Mouse (Mus musculus): Measurements from ENCODE around the gene Rasip1. TPM values are rescaled to one million over a fixed set of nuclear protein-coding genes. Genes with fewer than 3 reads are reported as not detected.
"Not testable (repeated sequence)": the region's sequence is repeated elsewhere in the genome, so short reads cannot be mapped to it uniquely, and the experiment has no call there.

Rasip1 gene
- polyA plus RNA-seq, 1 experiment from 2014 or later = 7.7 TPM

DNA sequence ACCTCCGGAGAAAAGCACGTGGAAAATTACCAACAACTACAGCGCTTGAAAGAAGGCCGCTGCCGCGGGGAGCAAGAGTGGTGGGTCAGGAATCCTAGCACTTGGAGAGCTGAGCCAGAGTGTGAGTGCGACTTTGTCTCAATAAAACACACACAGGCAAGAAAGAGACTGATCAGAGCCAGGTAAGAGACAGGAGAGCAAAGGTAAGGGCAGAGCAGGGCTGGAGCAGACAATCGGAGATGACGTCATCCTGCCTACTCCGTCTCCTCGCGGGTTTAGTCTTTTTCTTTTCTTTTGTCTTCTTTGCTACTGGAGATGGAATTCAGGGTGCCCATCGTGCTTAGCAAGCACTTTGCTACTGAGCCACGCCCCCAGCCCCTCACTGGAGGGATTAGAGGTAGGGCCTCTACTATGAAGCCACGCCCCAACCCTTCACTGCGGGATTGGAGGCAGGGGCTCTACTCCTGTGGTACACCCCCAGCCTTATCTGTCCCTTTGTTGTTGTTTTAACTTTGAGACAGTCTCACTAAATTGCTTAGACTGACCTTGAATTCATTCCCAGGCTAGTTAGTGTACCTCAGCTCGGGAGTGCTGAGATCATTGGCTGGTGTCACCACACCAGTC lies 27.2 kb downstream of the Rasip1 start:
- Histone ChIP-seq H3K9ac (0 out of 2 replicates have a peak overlapping the region, but pooled peaks have one; percentile 8), H3K36me3 (no peaks in the 10 kb centered on the region), H3K4me1 (peaks cover 12% of the 10 kb centered on the region; the same call in 1 of the 2 replicates), H3K9me3 (no peaks in the 10 kb centered on the region), H3K4me3 (peak overlapping the region; percentile 11; the same call in 1 of the 2 replicates), H3K4me2 (replicated peaks) (peak overlapping the region; percentile 38), H3K27ac (no peak overlapping the region), H3K27me3 (no peaks in the 10 kb centered on the region)
- 35% methylated on average over 17 of the region's 17 CpGs for WGBS
- no peak; the same call in 1 of the 2 replicates for ATAC-seq (ENCODE audit: low FRiP score, low read depth)

DNA sequence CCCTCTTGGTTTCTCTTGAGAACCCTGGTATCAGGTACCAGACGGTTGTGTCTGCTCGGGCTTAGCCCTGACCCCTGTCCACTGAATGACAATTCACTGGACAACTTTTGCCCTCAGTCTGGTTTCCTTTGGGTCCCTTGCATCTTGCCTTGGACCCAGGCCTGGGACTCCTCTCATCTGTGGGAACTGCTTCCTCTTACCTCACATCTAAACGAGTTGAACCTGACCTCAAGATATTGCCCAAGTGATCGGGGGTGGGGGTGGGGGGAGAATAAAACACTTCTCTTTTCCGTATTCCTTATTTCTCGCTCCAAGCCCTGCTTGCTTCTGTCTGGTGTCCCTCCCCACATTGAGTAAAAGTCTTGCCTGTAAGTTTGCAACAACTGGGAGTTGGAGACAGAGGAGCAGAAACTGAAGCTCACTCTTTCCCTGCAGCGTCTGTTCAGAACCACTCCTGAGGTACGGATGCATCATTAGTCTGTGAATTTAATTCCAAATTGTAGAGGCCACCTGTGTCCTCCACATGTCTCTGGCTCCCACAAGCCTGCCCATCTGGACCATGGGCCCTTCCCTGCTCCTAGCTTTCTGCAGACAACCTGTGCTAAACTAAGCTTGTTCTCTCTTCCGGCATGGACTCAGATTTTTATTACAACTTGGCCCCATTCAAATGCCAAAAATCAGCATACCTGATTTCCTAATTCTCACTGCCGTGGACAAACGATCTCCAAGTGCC lies 33.6 kb downstream of the Rasip1 start:
- Histone ChIP-seq H3K9ac (no peak overlapping the region), H3K4me1 (peaks cover 10% of the 10 kb centered on the region; the same call in 1 of the 2 replicates), H3K4me3 (no peak overlapping the region), H3K27ac (no peak overlapping the region), H3K9me3 (no peaks in the 10 kb centered on the region), H3K27me3 (no peaks in the 10 kb centered on the region), H3K36me3 (no peaks in the 10 kb centered on the region), H3K4me2 (replicated peaks) (no peak overlapping the region)
- WGBS = 78% methylated on average over 11 of the region's 11 CpGs
- ATAC-seq (ENCODE audit: low FRiP score, low read depth) = no peak

DNA sequence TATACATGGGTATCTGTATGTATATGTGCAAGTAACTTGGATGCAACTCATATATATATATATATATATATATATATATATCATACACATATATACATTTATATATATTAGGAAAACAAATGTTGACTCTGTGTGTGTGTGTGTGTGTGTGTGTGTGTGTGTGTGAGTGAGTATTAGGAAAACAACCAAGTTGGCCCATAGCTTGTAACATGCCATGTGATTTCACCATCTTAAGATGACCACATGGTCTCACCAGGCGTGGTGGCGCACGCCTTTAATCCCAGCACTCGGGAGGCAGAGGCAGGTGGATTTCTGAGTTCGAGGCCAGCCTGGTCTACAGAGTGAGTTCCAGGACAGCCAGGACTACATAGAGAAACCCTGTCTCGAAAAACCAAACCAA lies 34.4 kb downstream of the Rasip1 start:
- ATAC-seq (ENCODE audit: low FRiP score, low read depth); H3K36me3 ChIP-seq; H3K27ac ChIP-seq; H3K4me3 ChIP-seq; H3K4me2 ChIP-seq (replicated peaks); H3K9me3 ChIP-seq; H3K4me1 ChIP-seq; H3K27me3 ChIP-seq; H3K9ac ChIP-seq: not testable (repeated sequence)
- 87% methylated on average over 6 of the region's 6 CpGs for WGBS

DNA sequence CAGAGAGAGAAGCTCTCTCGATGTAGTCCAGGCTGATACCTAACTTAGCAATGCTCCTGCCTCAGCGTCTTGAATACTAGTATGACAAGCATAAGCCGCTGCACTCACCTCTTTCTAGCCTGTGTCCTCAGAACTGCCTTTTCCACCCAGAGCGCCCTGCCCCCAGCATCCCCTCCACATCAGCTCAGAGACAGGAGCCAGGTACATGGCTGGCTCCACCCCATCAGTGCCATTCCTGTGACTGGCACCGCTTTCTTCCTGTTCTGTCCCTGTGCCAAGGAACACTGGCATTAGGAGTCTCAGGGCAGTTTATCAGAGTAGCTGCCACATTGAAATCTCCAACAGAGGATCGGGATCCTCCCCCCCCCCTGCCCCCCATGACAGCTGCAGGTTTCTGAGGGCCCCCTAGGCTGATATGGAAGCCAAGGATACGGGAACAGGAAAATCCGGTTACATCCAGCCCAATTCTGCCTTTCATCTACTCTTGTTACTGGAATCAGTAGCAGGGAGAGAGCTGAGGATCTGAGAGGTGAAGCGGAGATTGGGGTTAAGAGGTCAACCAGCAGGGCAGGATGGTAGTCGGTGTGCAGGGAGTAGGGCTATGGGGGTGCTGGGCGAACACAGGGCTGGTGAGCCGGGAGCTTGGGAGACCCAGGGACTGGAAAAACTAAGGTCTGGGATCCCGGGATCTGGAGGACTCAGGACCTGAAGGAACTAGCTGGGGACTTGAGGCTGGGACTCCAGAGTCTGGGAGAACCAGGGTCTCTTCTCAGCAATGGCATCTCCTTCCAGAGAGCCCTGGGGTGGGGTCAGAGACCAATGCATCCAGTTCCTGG lies 38.2 kb downstream of the Rasip1 start:
- no peak for ATAC-seq (ENCODE audit: low FRiP score, low read depth)
- H3K4me2 ChIP-seq (replicated peaks) = no peak overlapping the region

DNA sequence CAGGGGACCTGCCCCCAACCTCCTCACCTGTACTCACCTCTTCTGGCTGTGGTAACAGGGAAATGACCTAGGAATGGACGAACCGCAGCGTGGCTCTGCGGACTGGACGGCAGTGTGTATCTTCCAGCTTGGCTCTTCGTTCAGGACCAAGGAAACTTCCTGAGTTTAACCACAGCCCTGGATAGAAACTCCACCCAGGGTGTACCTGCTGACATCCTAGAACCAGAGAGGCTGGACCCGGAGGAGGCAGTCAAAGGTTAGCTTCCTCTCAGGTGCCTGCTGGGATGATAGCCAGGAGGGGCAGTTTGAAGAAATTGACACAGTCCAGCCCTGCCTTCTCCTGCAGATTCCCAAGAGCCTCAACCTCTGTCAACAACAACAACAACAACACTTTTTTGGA lies 38.9 kb downstream of the Rasip1 start, which contains the start of gene Fut2:
TSS of gene Fut2 (minus strand) at position 234 of the 400 bp plus-strand sequence.
- H3K4me1 ChIP-seq = 0 out of 2 replicates have a peak, but pooled peaks cover 5% of the 10 kb centered on the region
- 82% methylated on average over 7 of the region's 7 CpGs for WGBS
- H3K27ac ChIP-seq = no peak within 1 kb of the TSS
- H3K36me3 ChIP-seq = no peaks in the 10 kb centered on the region
- no peak within 1 kb of the TSS for H3K4me3 ChIP-seq
- H3K9me3 ChIP-seq = peaks cover 5% of the 10 kb centered on the region; the same call in 1 of the 2 replicates
- no peak for ATAC-seq (ENCODE audit: low FRiP score, low read depth)
- H3K27me3 ChIP-seq = 0 out of 2 replicates have a peak, but pooled peaks cover 2% of the 10 kb centered on the region
- no peak within 1 kb of the TSS for H3K9ac ChIP-seq
- H3K4me2 ChIP-seq (replicated peaks) = no peak within 1 kb of the TSS

More for the DNA sequence above, 38.2 kb downstream of the Rasip1 start:
- no peak overlapping the region for H3K9ac ChIP-seq
- H3K36me3 ChIP-seq = no peaks in the 10 kb centered on the region
- H3K9me3 ChIP-seq = peaks cover 5% of the 10 kb centered on the region; the same call in 1 of the 2 replicates
- H3K4me3 ChIP-seq = no peak overlapping the region
- 0 out of 2 replicates have a peak, but pooled peaks cover 2% of the 10 kb centered on the region for H3K27me3 ChIP-seq
- WGBS = 45% methylated on average over 13 of the region's 13 CpGs
- no peak overlapping the region for H3K27ac ChIP-seq
- H3K4me1 ChIP-seq = 0 out of 2 replicates have a peak, but pooled peaks cover 5% of the 10 kb centered on the region

DNA sequence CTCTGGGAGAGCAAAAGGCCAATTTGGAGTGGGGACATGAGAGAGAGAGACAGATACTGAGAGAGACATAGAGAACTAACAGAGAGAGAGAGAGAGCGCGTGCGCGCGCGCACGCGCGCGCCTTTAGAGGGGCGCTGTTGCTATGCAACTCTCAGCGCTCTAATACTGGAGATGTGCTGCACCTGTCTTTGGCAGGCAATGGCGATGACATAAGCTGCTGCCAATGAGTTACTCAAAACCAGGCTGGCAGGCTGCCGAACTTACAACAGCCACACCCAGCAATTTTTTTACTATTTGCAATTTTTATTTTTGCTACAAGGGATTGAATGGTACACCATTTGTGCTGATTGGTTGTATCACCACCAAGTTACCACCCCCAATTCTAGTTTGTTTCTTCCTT lies 40.5 kb downstream of the Rasip1 start:
- no peak overlapping the region for H3K4me2 ChIP-seq (replicated peaks)
- 74% methylated on average over 14 of the region's 14 CpGs for WGBS
- no peaks in the 10 kb centered on the region for H3K36me3 ChIP-seq
- no peak overlapping the region for H3K9ac ChIP-seq
- H3K9me3 ChIP-seq = peaks cover 5% of the 10 kb centered on the region; the same call in 1 of the 2 replicates
- no peak overlapping the region for H3K27ac ChIP-seq
- 0 out of 2 replicates have a peak, but pooled peaks cover 2% of the 10 kb centered on the region for H3K27me3 ChIP-seq
- 0 out of 2 replicates have a peak, but pooled peaks cover 5% of the 10 kb centered on the region for H3K4me1 ChIP-seq
- H3K4me3 ChIP-seq = no peak overlapping the region
- no peak for ATAC-seq (ENCODE audit: low FRiP score, low read depth)

DNA sequence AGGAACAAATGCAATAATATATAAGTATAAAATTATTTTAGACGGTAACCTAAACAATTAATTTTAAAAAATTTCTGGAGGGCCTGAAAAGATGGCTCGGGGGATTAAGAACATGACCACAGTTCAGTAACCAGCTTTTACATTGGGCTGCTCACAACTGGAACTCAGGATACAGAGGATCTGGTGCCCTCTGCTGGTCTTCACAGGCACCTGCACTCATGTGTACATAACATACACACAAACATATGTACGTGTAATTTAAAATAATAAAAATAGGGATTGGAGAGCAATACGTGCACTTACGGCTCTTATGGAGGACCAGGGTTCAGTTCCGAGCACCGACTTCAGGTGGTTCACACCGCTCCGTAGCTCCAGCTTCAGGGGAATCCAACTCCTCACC lies 41.6 kb downstream of the Rasip1 start:
- Histone ChIP-seq H3K27me3 (0 out of 2 replicates have a peak, but pooled peaks cover 2% of the 10 kb centered on the region), H3K9ac (no peak overlapping the region), H3K27ac (no peak overlapping the region), H3K4me2 (replicated peaks) (no peak overlapping the region), H3K9me3 (peaks cover 5% of the 10 kb centered on the region; the same call in 1 of the 2 replicates), H3K4me1 (0 out of 2 replicates have a peak, but pooled peaks cover 5% of the 10 kb centered on the region), H3K4me3 (no peak overlapping the region), H3K36me3 (no peaks in the 10 kb centered on the region)
- ATAC-seq (ENCODE audit: low FRiP score, low read depth) = no peak
- 94% methylated on average over 9 of the region's 9 CpGs for WGBS

DNA sequence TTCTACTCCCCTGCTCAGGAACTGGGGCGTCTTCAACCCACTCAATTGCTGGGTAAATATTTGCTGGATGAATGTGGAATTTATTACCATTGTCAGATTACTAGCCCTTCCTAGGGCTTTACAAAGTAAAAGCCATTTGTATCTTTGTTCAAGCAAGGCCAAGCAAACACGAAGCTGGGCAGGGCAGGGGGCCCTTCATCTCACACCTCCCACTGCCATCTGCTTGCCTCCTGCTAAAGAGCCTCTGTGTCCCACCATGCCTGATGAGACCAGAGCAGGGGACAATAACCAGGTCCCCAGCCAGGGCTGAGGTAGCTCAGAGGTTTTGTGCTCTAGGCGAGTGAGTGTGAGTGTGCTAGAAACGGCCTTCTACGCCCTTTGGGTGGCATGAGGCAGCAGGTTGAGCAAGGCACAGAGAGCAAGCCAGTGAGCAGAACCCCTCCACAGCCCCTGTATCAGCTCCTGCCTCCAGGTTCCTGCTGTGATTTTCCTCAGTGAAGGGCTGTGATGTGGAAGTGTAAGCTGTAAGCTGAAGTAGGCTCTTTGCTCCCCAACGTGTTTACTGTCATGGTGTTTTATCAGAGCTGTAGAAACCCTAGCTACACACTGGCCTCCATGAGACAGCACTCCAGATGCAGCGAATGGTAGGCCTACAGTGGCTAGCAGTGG lies 50.5 kb downstream of the Rasip1 start:
- Histone ChIP-seq H3K4me2 (replicated peaks) (no peak overlapping the region), H3K27me3 (no peaks in the 10 kb centered on the region), H3K27ac (no peak overlapping the region), H3K4me3 (no peak overlapping the region), H3K36me3 (no peaks in the 10 kb centered on the region), H3K9ac (no peak overlapping the region), H3K9me3 (no peaks in the 10 kb centered on the region), H3K4me1 (peaks cover 6% of the 10 kb centered on the region; the same call in 1 of the 2 replicates)
- 68% methylated on average over 7 of the region's 7 CpGs for WGBS
- no peak for ATAC-seq (ENCODE audit: low FRiP score, low read depth)

DNA sequence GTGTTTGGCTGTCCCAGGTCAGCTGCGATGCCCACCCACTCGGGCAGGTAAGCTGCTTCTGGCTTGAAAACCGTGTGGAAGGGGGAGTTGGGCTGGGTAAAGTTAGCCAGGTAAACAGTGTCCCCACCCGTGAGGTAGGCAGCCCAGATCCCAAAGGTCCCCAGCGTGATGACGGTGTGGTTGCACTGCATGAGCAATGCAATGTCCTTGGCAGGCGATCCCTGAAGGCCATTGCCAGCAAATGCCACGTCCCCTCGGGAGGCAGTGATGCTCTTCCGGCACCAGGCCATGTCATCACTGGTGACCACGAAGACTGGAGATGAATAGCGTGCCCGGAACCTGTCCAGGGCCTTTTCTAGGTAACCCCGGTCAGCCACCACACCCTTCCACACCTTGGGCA lies 51.2 kb downstream of the Rasip1 start:
- Histone ChIP-seq H3K4me2 (replicated peaks) (no peak overlapping the region), H3K9ac (no peak overlapping the region), H3K27me3 (no peaks in the 10 kb centered on the region), H3K9me3 (no peaks in the 10 kb centered on the region), H3K36me3 (no peaks in the 10 kb centered on the region), H3K4me3 (no peak overlapping the region), H3K27ac (no peak overlapping the region), H3K4me1 (peaks cover 10% of the 10 kb centered on the region; the same call in 1 of the 2 replicates)
- ATAC-seq (ENCODE audit: low FRiP score, low read depth) = no peak
- WGBS = 91% methylated on average over 14 of the region's 14 CpGs

DNA sequence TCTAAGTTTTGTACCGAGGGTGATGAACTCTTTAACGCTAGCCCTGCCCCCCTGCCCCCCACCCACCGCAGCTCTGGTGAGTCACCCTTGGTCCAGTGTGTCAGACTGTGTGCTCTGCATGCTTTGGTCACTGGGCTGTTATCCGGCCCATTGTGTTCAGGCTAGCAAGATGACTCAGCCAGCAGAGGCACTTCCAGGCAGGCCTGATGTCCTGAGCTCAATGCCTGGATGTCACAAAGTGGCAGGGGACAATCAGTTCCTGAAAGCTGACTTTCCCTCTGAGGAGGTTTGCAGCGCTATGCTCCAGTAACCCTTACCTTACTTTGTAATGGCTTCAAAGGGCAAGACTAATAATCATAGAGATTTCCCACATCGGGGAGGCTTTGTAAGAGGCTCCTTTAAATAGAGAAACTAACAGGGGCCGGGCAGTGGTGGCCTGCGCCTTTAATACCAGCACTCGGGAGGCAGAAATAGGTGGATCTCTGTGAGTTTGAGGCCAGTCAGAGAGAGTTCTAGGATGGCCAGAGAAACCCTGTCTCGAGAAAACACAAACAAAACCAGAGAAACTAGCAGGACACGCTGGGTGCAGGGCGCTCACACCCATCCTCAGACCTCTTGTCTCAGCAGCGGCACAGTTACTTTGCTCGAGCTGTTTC lies 52.8 kb downstream of the Rasip1 start:
- H3K27me3 ChIP-seq = no peaks in the 10 kb centered on the region
- 80% methylated on average over 14 of the region's 14 CpGs for WGBS

More for the DNA sequence above, 52.8 kb downstream of the Rasip1 start:
- H3K36me3 ChIP-seq = no peaks in the 10 kb centered on the region
- H3K27ac ChIP-seq = no peak overlapping the region
- peaks cover 12% of the 10 kb centered on the region for H3K4me1 ChIP-seq
- H3K4me3 ChIP-seq = no peak overlapping the region
- no peak overlapping the region for H3K4me2 ChIP-seq (replicated peaks)
- no peaks in the 10 kb centered on the region for H3K9me3 ChIP-seq
- no peak for ATAC-seq (ENCODE audit: low FRiP score, low read depth)
- H3K9ac ChIP-seq = no peak overlapping the region

Measured in limb, embryonic 13.5 days (tissue).